Mouse (Mus musculus) cerebellum, postnatal 10 days (tissue): Measurements from ENCODE around the gene Peli2.

Source experiments
- DNase-seq, 2 experiments: peaks; one replicate each; pipeline ENCODE4 v3.0.0; 2021; ENCODE audit warnings: mixed read lengths in 2 of 2

Gene Peli2

GRCm38 (mm10) chr14:48225810-48226446, 105.3 kb downstream of the Peli2 start:
- no peak for DNase-seq

- no peak for DNase-seq
These were observed 106.1 kb downstream of the Peli2 start for GRCm38 (mm10) chr14:48226759-48227158.

GRCm38 (mm10) chr14:48234785-48235519, 114.3 kb downstream of the Peli2 start:
- DNase-seq: peak; percentile 80 to 82

- no peak for DNase-seq
These were observed 120.7 kb downstream of the Peli2 start for GRCm38 (mm10) chr14:48241335-48241734.

GRCm38 (mm10) chr14:48246236-48246635, 125.6 kb downstream of the Peli2 start:
- DNase-seq: peak; percentile 51 to 57

GRCm38 (mm10) chr14:48246963-48247362, 126.3 kb downstream of the Peli2 start:
- DNase-seq: no peak

GRCm38 (mm10) chr14:48249459-48249858, 128.8 kb downstream of the Peli2 start:
- DNase-seq: no peak

GRCm38 (mm10) chr14:48249909-48250308, 129.3 kb downstream of the Peli2 start:
- no peak for DNase-seq

- DNase-seq: no peak
These were observed 130.9 kb downstream of the Peli2 start for GRCm38 (mm10) chr14:48251381-48251979.

- DNase-seq: no peak
These were observed 132.6 kb downstream of the Peli2 start for GRCm38 (mm10) chr14:48253183-48253582.

GRCm38 (mm10) chr14:48254696-48255095, 134.1 kb downstream of the Peli2 start:
- DNase-seq: peak; percentile 57 to 67

GRCm38 (mm10) chr14:48255290-48255689, 134.7 kb downstream of the Peli2 start:
- DNase-seq: no peak

GRCm38 (mm10) chr14:48257759-48258158, 137.1 kb downstream of the Peli2 start:
- peak; percentile 77 to 82 for DNase-seq

GRCm38 (mm10) chr14:48258696-48259366, 138.2 kb downstream of the Peli2 start:
- no peak for DNase-seq

- DNase-seq: no peak
These were observed 142.5 kb downstream of the Peli2 start for GRCm38 (mm10) chr14:48263146-48263545.

- DNase-seq: no peak
These were observed 146.1 kb downstream of the Peli2 start for GRCm38 (mm10) chr14:48266710-48267109.

- no peak for DNase-seq
These were observed 157.7 kb downstream of the Peli2 start for GRCm38 (mm10) chr14:48278291-48278690.

GRCm38 (mm10) chr14:48286949-48287348, 166.3 kb downstream of the Peli2 start:
- no peak for DNase-seq

- no peak for DNase-seq
These were observed 167.0 kb downstream of the Peli2 start for GRCm38 (mm10) chr14:48287581-48287980.

GRCm38 (mm10) chr14:48288600-48288999, 168.0 kb downstream of the Peli2 start:
- no peak for DNase-seq

GRCm38 (mm10) chr14:48289602-48290599, 169.3 kb downstream of the Peli2 start:
- DNase-seq: peak; percentile 15 to 25

- DNase-seq: no peak
These were observed 172.9 kb downstream of the Peli2 start for GRCm38 (mm10) chr14:48293498-48293897.
